Mouse (Mus musculus) E14TG2a.4 (cell line): ENCODE measurements at regions not wholly inside any gene's neighbourhood (a gene's known extent, or its start where the extent isn't known, plus 50 kb on each side); places are given as distances from the start of the nearest gene placed in this dataset.

ENCODE experiments used
- H3K27me3 ChIP-seq: 2 replicates; pipeline ENCODE4 v1.6.1; 2014; ENCODE audit warnings: low read length, control low read depth; ENCODE audit not compliant: insufficient read depth
- H3K36me3 ChIP-seq: 2 replicates; pipeline ENCODE4 v1.6.1; 2014; ENCODE audit warnings: low read length, control low read depth; ENCODE audit not compliant: insufficient read depth
- H3K4me1 ChIP-seq: replicated peaks from 2 replicates; pipeline ENCODE4 v1.6.1; 2014; ENCODE audit warnings: low read depth, low read length, control low read depth
- H3K4me3 ChIP-seq: replicated peaks from 2 replicates; pipeline ENCODE4 v1.5.1; 2014; ENCODE audit warnings: mild to moderate bottlenecking, low read length
- H3K9me3 ChIP-seq: 2 replicates; pipeline ENCODE4 v1.6.1; 2014; ENCODE audit warnings: low read length, control low read depth
- CTCF ChIP-seq: conservative IDR thresholded peaks from 2 replicates; pipeline ENCODE4 v1.5.1; 2014; ENCODE audit warnings: low read length
- NANOG ChIP-seq: IDR thresholded peaks from 2 replicates; pipeline ENCODE4 v1.6.1; 2014; ENCODE audit warnings: borderline replicate concordance, low read length, mixed read lengths
- POU5F1 ChIP-seq: IDR thresholded peaks from 2 replicates; pipeline ENCODE4 v1.6.1; 2014; ENCODE audit warnings: low read length, borderline replicate concordance

DNA sequence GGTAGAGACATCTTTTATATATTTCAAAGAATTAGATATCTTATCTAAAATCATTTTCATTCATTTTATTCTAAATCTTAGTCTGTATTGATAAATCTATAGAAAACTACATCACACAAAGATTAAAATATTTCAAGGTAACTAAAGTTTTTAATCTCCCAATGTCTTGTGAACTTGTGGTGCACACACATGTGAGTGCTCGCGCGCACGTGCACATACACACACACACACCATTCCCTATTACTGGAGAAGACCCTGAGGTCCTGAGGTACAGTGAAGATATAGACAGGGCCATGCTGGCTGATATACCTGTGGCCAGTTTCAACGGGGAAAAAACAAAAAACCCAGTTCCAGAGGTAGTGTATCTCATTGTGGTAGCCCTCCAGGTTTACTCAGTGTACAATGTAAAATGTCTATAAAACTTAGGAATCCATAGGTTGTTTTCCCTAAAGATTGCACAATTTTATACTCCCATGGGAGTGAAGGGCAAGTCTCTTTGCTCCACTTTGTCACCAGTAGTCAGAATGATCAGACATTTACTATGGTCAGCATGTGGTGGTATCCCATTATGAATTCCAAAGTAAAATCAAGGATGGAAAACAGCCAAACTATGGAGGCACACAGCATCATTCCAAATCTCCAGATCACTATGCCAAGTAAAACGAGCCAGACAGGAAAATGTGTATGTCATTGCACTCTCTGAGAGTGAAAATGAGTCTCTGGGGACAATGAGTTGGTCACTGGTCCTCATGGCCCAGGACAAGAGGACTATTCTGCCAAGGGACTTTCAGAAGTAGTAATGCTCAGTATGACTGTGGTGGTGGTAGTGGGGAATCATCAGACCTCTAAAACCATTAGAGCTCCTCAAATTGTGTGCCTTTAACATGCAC lies 53.0 kb upstream of the Cd93 start:
- Histone ChIP-seq H3K4me1 (no peaks in the 10 kb centered on the region), H3K9me3 (no peaks in the 10 kb centered on the region)
- no peak for TF ChIP-seq CTCF
- no peak for TF ChIP-seq NANOG
- no peak for TF ChIP-seq POU5F1

GRCm38 (mm10) chr2:148495485-148495884 lies 52.1 kb upstream of the Cd93 start:
- Histone ChIP-seq H3K36me3 (no peaks in the 10 kb centered on the region), H3K27me3 (no peaks in the 10 kb centered on the region), H3K4me1 (no peaks in the 10 kb centered on the region), H3K4me3 (no peak overlapping the region), H3K9me3 (no peaks in the 10 kb centered on the region)
- TF ChIP-seq NANOG (no peak), CTCF (no peak), POU5F1 (no peak)

More for the DNA sequence above, 53.0 kb upstream of the Cd93 start:
- H3K36me3 ChIP-seq = no peaks in the 10 kb centered on the region
- H3K4me3 ChIP-seq = no peak overlapping the region
- H3K27me3 ChIP-seq = no peaks in the 10 kb centered on the region

DNA sequence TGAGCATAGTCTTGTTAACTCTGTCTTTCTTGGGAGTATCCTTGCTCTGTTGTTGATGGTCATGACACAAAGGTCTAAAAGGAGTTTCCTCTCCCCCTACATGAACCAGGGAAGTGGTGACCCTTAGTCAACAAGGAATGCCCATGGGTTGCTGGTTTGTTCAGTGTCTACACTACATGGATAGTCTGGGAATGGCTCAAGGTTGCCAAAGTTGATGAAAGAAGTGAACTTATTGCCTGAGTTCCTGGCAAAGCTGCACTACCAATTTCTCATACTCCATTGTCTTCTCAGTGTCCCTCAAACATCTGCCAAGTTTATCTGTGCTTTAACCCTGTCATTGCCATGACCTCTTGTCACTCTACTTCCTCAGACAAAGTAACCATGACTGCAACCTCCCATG lies 49.9 kb upstream of the Cd93 start:
- TF ChIP-seq POU5F1 (no peak), CTCF (no peak), NANOG (no peak)

More for the DNA sequence above, 49.9 kb upstream of the Cd93 start:
- Histone ChIP-seq H3K4me1 (no peaks in the 10 kb centered on the region), H3K36me3 (no peaks in the 10 kb centered on the region), H3K4me3 (no peak overlapping the region), H3K9me3 (no peaks in the 10 kb centered on the region), H3K27me3 (no peaks in the 10 kb centered on the region)
